Mouse (Mus musculus) stomach, embryonic 15.5 days (tissue): ENCODE data around the gene Agpat3. TPM values are rescaled to one million over a fixed set of nuclear protein-coding genes. Genes with fewer than 3 reads are reported as not detected.

Experiments
- ATAC-seq: fragments of 200-750 bp; cut with Nextera tagmentation; 2 replicates; pipeline ENCODE4 v1.8.0; 2017; ENCODE audit warnings: low read depth, moderate number of reproducible peaks, moderate TSS enrichment; ENCODE audit not compliant: insufficient read depth, low FRiP score
- H3K27ac ChIP-seq: fragments of 300-500 bp; sonication (generic); 2 replicates; pipeline ENCODE4 v1.5.1; 2015; ENCODE audit warnings: mild to moderate bottlenecking, inconsistent platforms
- H3K27me3 ChIP-seq: fragments of 300-500 bp; sonication (generic); replicated peaks from 2 replicates; pipeline ENCODE4 v1.6.1; 2015; ENCODE audit warnings: inconsistent platforms
- H3K36me3 ChIP-seq: fragments of 300-500 bp; sonication (generic); 2 replicates; pipeline ENCODE4 v1.6.1; 2015; ENCODE audit warnings: inconsistent platforms
- H3K4me1 ChIP-seq: fragments of 300-500 bp; sonication (generic); 2 replicates; pipeline ENCODE4 v1.6.1; 2015; ENCODE audit warnings: inconsistent platforms
- H3K4me2 ChIP-seq: fragments of 300-500 bp; sonication (generic); 2 replicates; pipeline ENCODE4 v1.6.1; 2015; ENCODE audit warnings: mild to moderate bottlenecking, inconsistent platforms
- H3K4me3 ChIP-seq: fragments of 300-500 bp; sonication (generic); replicated peaks from 2 replicates; pipeline ENCODE4 v1.5.1; 2015; ENCODE audit warnings: inconsistent platforms
- H3K9ac ChIP-seq: fragments of 300-500 bp; sonication (generic); 2 replicates; pipeline ENCODE4 v1.6.1; 2015; ENCODE audit warnings: inconsistent platforms
- H3K9me3 ChIP-seq: fragments of 300-500 bp; sonication (generic); 2 replicates; pipeline ENCODE4 v1.6.1; 2016; ENCODE audit warnings: inconsistent platforms
- WGBS: fragments of 180-500 bp; shearing (Covaris S2); methylation state at CpG from one replicate; pipeline ENCODE4 v1.1.7; 2015; 5-methylcytosine and 5-hydroxymethylcytosine counted together
- polyA plus RNA-seq: library from polyadenylated mRNA; unstranded; fragments of >200 nt; fragmentation: Nextera tagmentation; extraction: Ambion mirVana; gene quantifications from 2 replicates; pipeline ENCODE4 v1.2.1, GENCODE M21; 2015

Agpat3 gene
- 60.7 and 68.0 TPM in 2 replicates for polyA plus RNA-seq

DNA sequence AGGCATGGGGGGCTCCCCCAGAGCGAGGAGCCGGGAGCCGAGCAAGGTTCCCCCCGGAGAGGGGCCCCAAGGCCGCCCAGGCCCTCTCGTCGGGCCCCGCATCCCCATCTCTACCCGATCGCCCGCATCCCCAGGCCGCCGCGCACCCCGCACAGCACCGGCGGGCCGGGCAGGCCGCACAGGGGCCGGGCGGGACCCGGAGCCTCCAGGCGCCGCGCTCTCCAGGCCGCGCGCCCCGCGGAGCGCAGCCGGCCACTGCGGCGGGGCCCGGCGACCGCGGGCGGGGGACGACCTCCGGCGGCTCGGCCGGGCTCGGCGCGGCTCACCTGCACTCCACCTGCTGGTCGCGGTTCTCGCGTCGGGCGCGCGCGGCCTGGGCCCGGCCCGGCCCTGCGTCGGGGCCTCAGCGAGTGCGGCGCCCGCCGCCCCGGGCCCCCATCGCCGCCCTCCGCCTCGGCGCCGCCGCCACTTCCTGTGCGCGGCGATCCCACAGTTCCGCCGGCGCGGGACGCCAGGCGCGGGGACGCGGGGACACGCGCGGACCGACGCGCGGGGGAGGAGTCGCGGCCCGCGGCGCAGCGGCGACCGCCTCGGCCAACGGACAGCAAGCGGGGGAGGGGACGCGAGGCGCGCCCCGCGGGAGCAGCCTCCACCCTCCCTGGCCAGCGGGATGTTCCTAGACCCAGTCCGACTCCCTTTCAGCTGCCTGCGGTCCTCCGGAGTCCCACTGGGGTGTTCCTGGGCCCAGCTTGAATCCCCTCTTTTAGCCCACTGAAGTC lies at the start of gene Agpat3:
TSS of gene Agpat3 (minus strand) at position 603 of the 779 bp plus-strand sequence.
- Histone ChIP-seq H3K4me1 (peaks cover 19% of the 10 kb centered on the region), H3K4me2 (peak within 1 kb of the TSS; percentile 72), H3K4me3 (peak within 1 kb of the TSS; percentile 87), H3K36me3 (no peaks in the 10 kb centered on the region), H3K27ac (peak within 1 kb of the TSS; percentile 70), H3K27me3 (no peaks in the 10 kb centered on the region), H3K9ac (peak within 1 kb of the TSS; percentile 97), H3K9me3 (no peaks in the 10 kb centered on the region)
- under 1% methylated on average over 95 of the region's 113 CpGs for WGBS
- peak; percentile 88 for ATAC-seq

DNA sequence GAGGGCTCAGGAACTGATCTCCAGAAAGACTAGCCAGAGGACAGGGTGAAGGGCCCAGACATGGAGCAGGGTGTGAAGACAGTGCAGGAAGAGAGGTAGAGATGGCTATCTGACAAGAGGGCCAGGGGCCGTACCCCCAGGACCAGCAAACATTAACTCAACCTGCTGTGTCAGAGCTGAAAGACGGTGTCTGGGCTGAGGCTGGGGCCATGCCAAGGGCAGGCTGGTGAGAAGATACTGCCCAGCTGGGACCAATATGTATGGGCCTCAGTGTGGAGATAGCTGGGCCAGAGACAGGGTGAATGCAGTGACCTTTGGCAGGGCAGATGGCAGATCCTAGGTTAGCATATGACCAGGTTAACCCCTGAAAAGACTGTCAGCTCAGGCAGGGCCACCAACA lies 48.8 kb upstream of the Agpat3 start:
- H3K9ac ChIP-seq, result no peak overlapping the region
- H3K4me3 ChIP-seq, result no peak overlapping the region
- WGBS, result 85% methylated on average over 2 of the region's 2 CpGs
- no peaks in the 10 kb centered on the region for H3K9me3 ChIP-seq
- peaks cover 62% of the 10 kb centered on the region for H3K36me3 ChIP-seq
- no peaks in the 10 kb centered on the region for H3K27me3 ChIP-seq
- no peak overlapping the region for H3K27ac ChIP-seq
- H3K4me1 ChIP-seq, result 0 out of 2 replicates have a peak, but pooled peaks cover 2% of the 10 kb centered on the region
- H3K4me2 ChIP-seq, result no peak overlapping the region
- ATAC-seq, result no peak

DNA sequence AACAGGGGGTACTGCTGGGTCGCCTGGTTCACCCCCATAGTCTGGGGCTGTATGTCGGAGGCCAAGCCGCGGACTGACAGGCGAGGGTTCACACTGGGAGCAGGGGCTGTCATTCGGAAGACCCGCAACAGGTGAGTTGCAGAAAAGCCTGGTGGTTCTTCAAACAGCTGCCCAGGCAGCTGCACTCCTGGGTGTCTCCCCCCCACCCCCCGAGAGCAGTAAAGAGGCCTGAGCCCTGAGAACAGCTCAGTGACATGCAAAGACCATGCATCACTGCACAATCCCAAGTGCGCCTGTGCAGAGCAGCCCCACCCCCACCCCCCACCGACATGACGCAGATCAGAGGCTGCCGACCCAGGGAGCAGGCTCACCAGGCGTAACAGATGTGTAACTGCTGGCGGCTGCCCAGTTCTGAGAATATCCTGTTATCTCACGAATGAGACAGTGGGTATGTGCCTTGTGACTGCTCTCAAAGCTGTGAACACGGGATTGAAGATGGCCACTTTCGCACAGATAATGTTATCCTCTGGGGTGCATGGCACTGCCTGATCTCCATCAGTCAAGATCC lies 46.9 kb upstream of the Agpat3 start:
- WGBS, result 46% methylated on average over 17 of the region's 17 CpGs
- no peak overlapping the region for H3K27ac ChIP-seq
- H3K4me2 ChIP-seq, result no peak overlapping the region
- 0 out of 2 replicates have a peak, but pooled peaks cover 2% of the 10 kb centered on the region for H3K4me1 ChIP-seq
- no peak overlapping the region for H3K4me3 ChIP-seq
- H3K9ac ChIP-seq, result no peak overlapping the region
- H3K36me3 ChIP-seq, result peaks cover 45% of the 10 kb centered on the region
- H3K27me3 ChIP-seq, result no peaks in the 10 kb centered on the region
- peak; percentile 7; the same call in 1 of the 2 replicates for ATAC-seq
- H3K9me3 ChIP-seq, result no peaks in the 10 kb centered on the region

DNA sequence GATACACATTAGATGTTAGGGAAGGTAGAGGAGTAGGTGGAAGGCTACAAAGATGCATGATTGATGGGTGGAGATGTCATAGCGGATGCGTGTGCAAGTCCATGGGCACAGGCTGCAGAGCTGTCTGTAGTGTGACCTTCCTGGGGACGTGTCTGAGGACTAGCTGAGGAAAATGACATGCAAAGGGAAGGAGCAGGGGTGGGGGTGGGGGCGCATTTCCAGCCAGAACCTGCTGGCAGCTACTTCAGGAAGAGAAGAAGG lies 44.3 kb upstream of the Agpat3 start:
- Histone ChIP-seq H3K9ac (no peak overlapping the region), H3K4me2 (no peak overlapping the region), H3K36me3 (peaks cover 21% of the 10 kb centered on the region), H3K9me3 (no peaks in the 10 kb centered on the region), H3K4me1 (0 out of 2 replicates have a peak, but pooled peaks cover 2% of the 10 kb centered on the region), H3K27me3 (peaks cover 5% of the 10 kb centered on the region; the same call in 1 of the 2 replicates), H3K4me3 (no peak overlapping the region), H3K27ac (no peak overlapping the region)
- no peak for ATAC-seq
- 63% methylated on average over 4 of the region's 4 CpGs for WGBS

DNA sequence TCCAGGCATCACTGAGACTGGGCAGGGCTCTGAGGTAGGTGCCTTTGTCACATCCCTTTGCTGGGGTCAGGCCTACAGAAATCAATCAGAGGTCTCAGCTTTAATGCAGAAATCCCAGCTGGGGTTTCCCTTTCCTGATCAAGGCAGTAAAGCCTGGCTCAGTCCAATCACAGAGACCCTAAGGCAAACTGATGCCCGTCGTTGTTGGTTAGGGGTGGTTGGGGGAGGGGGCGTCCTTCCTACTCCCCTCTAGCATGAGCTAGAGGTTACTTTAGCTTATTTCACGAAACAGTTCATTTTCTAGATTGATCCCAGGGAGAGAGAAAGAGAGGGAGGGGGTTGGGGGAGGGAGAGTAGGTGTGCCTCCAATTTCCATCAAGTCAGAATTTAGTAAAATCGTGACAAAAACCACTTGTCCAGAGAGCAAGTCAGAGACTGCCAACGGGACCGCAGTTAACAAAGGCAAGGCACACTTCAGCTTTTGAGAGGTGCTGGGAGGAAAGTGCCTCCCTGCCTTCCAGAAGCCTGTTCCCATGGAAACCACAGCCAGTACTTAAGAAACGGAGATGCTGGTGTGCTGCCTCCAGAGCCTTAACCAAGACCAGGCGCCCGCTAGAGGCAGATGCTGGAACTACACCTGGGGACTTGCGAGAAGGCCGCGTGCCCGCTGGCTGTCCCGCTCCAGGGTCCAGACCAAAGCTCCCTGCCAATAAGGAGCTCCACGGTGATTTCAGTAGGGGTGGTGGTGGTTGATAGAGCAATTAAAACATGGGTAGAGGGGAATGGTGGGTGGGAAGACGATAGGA lies 43.7 kb upstream of the Agpat3 start:
- ATAC-seq, result no peak
- 0 out of 2 replicates have a peak, but pooled peaks cover 2% of the 10 kb centered on the region for H3K4me1 ChIP-seq
- H3K27me3 ChIP-seq, result peaks cover 10% of the 10 kb centered on the region; the same call in 1 of the 2 replicates
- no peaks in the 10 kb centered on the region for H3K9me3 ChIP-seq
- H3K36me3 ChIP-seq, result peaks cover 16% of the 10 kb centered on the region
- 11% methylated on average over 17 of the region's 17 CpGs for WGBS
- H3K4me2 ChIP-seq, result no peak overlapping the region
- no peak overlapping the region for H3K9ac ChIP-seq
- H3K27ac ChIP-seq, result no peak overlapping the region
- no peak overlapping the region for H3K4me3 ChIP-seq

DNA sequence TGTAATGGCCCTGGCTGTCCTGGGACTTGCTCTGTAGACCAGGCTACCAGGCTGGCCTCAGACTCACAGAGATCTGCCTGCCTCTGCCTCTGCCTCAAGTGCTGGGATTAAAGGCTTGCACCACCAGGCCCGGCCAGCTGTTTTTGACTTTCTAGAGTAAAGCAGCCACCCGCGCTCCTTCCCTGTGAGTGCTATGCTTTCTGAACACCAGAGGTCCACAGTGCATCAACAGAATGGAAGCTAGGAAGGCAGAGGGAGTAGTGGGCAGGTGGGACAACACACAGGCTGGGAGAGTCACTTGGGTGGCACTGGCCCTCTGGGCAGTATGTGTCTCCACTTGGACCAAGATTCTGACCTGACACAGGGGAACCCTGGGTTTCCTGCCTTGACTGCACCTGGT lies 43.1 kb upstream of the Agpat3 start:
- 0 out of 2 replicates have a peak, but pooled peaks cover 2% of the 10 kb centered on the region for H3K4me1 ChIP-seq
- no peak for ATAC-seq
- peaks cover 9% of the 10 kb centered on the region for H3K36me3 ChIP-seq
- H3K9me3 ChIP-seq, result no peaks in the 10 kb centered on the region
- H3K4me2 ChIP-seq, result no peak overlapping the region
- WGBS, result 81% methylated on average over 3 of the region's 3 CpGs
- H3K27ac ChIP-seq, result no peak overlapping the region
- H3K4me3 ChIP-seq, result no peak overlapping the region
- H3K9ac ChIP-seq, result no peak overlapping the region
- peaks cover 17% of the 10 kb centered on the region for H3K27me3 ChIP-seq

DNA sequence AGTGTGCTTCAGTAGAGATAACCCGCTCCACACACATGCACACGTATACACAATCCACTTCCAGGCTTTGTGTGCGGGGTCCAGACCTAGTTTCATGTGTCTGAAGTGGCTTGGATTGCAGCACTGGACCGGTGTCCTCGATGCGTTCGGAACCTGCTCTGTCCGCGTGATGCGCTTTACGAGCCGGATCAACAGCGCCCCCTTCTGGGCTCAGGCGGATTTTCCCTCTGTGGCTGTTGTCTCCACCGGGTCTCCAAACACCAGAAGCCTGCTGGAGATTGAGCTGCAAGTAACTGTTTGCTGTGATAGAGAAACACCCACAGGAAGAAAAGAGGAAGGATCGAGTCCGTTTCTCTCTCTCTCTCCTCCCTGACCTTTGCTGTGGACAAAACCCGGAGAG lies 39.8 kb upstream of the Agpat3 start:
- peak; percentile 37; the same call in 1 of the 2 replicates for ATAC-seq
- Histone ChIP-seq H3K4me1 (0 out of 2 replicates have a peak, but pooled peaks cover 2% of the 10 kb centered on the region), H3K27me3 (peaks cover 18% of the 10 kb centered on the region), H3K9me3 (no peaks in the 10 kb centered on the region), H3K27ac (no peak overlapping the region), H3K4me3 (no peak overlapping the region), H3K36me3 (no peaks in the 10 kb centered on the region), H3K9ac (no peak overlapping the region), H3K4me2 (no peak overlapping the region)
- WGBS, result 2% methylated on average over 18 of the region's 18 CpGs

DNA sequence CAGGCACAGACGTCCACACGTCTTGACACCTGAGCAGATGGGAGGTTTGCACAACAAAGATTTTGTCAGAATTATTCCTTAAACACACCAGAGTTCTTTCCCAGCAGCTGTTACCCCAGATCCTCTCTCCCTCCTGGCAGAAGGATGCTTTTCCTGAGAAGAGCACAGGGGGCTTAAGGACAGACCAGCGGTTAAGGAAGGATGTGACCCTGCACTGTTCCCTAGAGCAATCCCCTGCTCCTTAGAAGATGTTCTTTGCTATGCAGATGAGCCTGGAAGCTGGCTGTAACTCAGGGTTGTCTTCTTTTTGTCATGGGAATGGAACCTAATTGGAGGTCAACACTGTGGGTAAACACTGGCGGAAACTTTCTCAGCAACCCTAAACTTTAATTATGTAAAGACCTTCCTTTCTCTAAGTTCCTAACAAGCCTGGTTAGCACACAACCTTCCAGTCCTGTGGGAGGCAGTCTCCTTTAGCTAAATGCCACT lies 38.7 kb upstream of the Agpat3 start:
- Histone ChIP-seq H3K4me1 (no peaks in the 10 kb centered on the region), H3K9me3 (no peaks in the 10 kb centered on the region), H3K36me3 (no peaks in the 10 kb centered on the region), H3K4me2 (no peak overlapping the region), H3K27me3 (peaks cover 18% of the 10 kb centered on the region), H3K4me3 (no peak overlapping the region), H3K27ac (no peak overlapping the region), H3K9ac (no peak overlapping the region)
- WGBS, result 24% methylated on average over 4 of the region's 4 CpGs
- ATAC-seq, result no peak

DNA sequence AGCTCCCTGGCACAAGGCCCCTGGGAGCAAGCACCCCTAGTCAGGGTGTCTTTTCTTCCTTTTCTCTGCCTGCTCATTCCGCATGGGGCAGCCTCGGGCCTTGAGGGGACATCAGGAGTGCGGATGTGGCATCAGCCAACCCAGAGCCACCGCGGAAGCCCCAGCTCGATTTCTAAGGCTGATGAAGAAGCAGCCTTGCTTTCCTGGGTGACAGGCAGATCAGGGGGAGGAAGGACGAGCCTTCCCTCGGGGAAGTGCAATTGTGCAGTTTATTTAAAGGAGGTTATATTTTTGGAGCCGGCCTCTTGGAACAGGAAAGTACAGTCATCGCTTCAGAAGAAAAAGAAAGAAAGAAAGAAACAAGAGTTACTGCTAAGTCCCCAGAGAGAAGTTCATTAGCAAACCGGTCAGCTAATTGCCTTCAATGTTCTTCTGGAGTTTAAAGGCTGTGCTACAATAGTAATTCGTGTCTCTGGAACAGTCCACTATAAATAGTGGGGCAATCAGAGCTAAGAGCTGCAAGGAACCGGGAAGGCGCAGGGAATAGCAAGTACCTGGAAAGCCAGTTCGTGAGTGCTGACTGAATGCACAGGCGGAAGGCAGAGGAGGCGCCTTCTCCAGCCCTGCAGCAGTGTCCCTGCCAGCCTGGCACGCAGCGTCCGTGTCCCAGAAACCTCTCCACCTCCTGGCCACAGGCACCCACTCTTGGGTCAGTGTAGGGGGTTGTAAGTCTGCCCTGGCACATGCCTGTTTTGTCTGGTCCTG lies 36.1 kb upstream of the Agpat3 start:
- no peak overlapping the region for H3K27ac ChIP-seq
- no peak overlapping the region for H3K4me3 ChIP-seq
- H3K4me2 ChIP-seq, result no peak overlapping the region
- H3K36me3 ChIP-seq, result no peaks in the 10 kb centered on the region
- no peaks in the 10 kb centered on the region for H3K4me1 ChIP-seq
- H3K27me3 ChIP-seq, result peaks cover 18% of the 10 kb centered on the region
- WGBS, result 68% methylated on average over 20 of the region's 20 CpGs
- ATAC-seq, result no peak
- H3K9ac ChIP-seq, result no peak overlapping the region
- no peaks in the 10 kb centered on the region for H3K9me3 ChIP-seq

DNA sequence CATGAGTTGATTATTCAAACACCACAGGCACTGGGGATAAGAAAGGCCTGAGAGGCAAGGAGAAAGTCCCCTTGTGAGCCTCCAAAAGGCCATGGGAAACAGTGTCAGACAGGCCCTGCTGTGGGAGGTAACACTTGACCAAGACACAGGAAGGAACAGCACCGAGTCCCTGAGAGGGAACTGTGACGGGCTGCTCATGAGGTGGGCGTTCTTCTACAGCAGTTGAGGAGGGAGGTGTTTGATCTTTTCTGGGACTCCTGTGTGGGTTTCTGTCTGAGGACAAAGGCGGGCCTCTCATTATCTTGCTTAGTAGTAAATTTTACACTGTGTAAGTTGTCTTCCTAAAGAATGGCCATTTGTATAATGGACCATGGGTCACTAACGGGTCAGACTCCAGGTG lies 33.2 kb upstream of the Agpat3 start:
- WGBS, result 68% methylated on average over 5 of the region's 5 CpGs

DNA sequence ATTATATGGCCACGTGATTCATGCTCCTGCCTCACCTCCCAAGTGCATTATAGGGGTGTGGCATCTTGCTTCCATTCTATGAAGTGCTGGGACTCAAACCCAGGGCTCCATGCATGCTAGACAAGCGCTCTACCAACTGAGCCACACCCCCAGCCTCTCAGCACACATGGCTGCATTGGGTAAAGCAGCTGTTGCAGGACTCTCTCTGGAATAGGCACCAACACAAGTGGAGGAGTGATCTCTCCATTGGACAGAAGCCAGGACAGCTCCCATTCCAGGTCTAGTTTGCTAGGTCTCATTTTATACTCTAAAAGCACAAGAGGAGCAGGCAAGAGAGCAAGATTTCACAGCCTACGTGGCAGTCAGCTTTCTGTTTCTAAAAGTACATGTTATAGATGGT lies 31.3 kb upstream of the Agpat3 start:
- H3K27ac ChIP-seq, result no peak overlapping the region
- no peak overlapping the region for H3K9ac ChIP-seq
- 74% methylated on average over 3 of the region's 3 CpGs for WGBS
- ATAC-seq, result no peak
- H3K27me3 ChIP-seq, result no peaks in the 10 kb centered on the region
- H3K4me1 ChIP-seq, result no peaks in the 10 kb centered on the region
- H3K9me3 ChIP-seq, result no peaks in the 10 kb centered on the region
- H3K36me3 ChIP-seq, result no peaks in the 10 kb centered on the region
- no peak overlapping the region for H3K4me2 ChIP-seq
- no peak overlapping the region for H3K4me3 ChIP-seq

More for the DNA sequence above, 33.2 kb upstream of the Agpat3 start:
- no peaks in the 10 kb centered on the region for H3K4me1 ChIP-seq
- H3K4me2 ChIP-seq, result no peak overlapping the region
- H3K27me3 ChIP-seq, result peaks cover 3% of the 10 kb centered on the region; the same call in 1 of the 2 replicates
- no peaks in the 10 kb centered on the region for H3K9me3 ChIP-seq
- no peaks in the 10 kb centered on the region for H3K36me3 ChIP-seq
- ATAC-seq, result no peak
- H3K27ac ChIP-seq, result no peak overlapping the region
- H3K4me3 ChIP-seq, result no peak overlapping the region
- H3K9ac ChIP-seq, result no peak overlapping the region
